Mouse (Mus musculus) heart, postnatal 0 days (tissue): ENCODE measurements around the gene A930004D18Rik. TPM values are rescaled to one million over a fixed set of nuclear protein-coding genes. Genes with fewer than 3 reads are reported as not detected.

Experiments
- ATAC-seq: fragments of 200-750 bp; cut with Nextera tagmentation; 2 replicates; pipeline ENCODE4 v1.8.0; 2017; ENCODE audit warnings: low read depth, moderate number of reproducible peaks, moderate library complexity; ENCODE audit not compliant: insufficient read depth
- DNase-seq: peaks from one replicate; pipeline ENCODE4 v3.0.0-alpha.2; 2016; ENCODE audit warnings: low spot score
- H3K27ac ChIP-seq: fragments of 300-500 bp; sonication (generic); 2 replicates; pipeline ENCODE4 v1.5.1; 2014; ENCODE audit warnings: low read depth, mild to moderate bottlenecking
- H3K27me3 ChIP-seq: fragments of 300-500 bp; sonication (generic); 2 replicates; pipeline ENCODE4 v1.6.1; 2014; ENCODE audit warnings: low read length, mixed read lengths; ENCODE audit not compliant: control insufficient read depth, insufficient read depth
- H3K36me3 ChIP-seq: fragments of 300-500 bp; sonication (generic); replicated peaks from 2 replicates; pipeline ENCODE4 v1.6.1; 2014; ENCODE audit warnings: low read length, mixed read lengths; ENCODE audit not compliant: control insufficient read depth, insufficient read depth
- H3K4me1 ChIP-seq: fragments of 300-500 bp; sonication (generic); 2 replicates; pipeline ENCODE4 v1.6.1; 2014; ENCODE audit warnings: antibody characterized with exemption; ENCODE audit not compliant: control insufficient read depth, insufficient read depth
- H3K4me2 ChIP-seq: fragments of 300-500 bp; sonication (generic); 2 replicates; pipeline ENCODE4 v1.6.1; 2014; ENCODE audit warnings: low read depth, mild to moderate bottlenecking, low read length, moderate library complexity
- H3K4me3 ChIP-seq: fragments of 300-500 bp; sonication (generic); 2 replicates; pipeline ENCODE4 v1.5.1; 2014; ENCODE audit warnings: low read depth, low read length
- H3K9ac ChIP-seq: fragments of 300-500 bp; sonication (generic); replicated peaks from 2 replicates; pipeline ENCODE4 v1.6.1; 2014; ENCODE audit warnings: low read depth, low read length, mixed read lengths
- H3K9me3 ChIP-seq: fragments of 300-500 bp; sonication (generic); replicated peaks from 2 replicates; pipeline ENCODE4 v1.6.1; 2016; ENCODE audit warnings: low read length; ENCODE audit not compliant: control insufficient read depth
- CTCF ChIP-seq: IDR thresholded peaks from 2 replicates; pipeline ENCODE4 v1.5.1; 2016; ENCODE audit warnings: antibody characterized with exemption, control low read depth, low read depth
- EP300 ChIP-seq: IDR thresholded peaks from 2 replicates; pipeline ENCODE4 v1.6.1; 2016; ENCODE audit warnings: antibody characterized with exemption, low read depth
- WGBS: fragments of 180-500 bp; shearing (Covaris S2); extraction: QIAGEN DNeasy Blood & Tissue Kit; methylation state at CpG from one replicate; pipeline ENCODE4 v1.1.7; 2014; 5-methylcytosine and 5-hydroxymethylcytosine counted together
- polyA plus RNA-seq: library from polyadenylated mRNA; unstranded; fragments of >200 nt; fragmentation: Nextera tagmentation; extraction: Ambion mirVana; gene quantifications from 2 replicates; pipeline ENCODE4 v1.2.1, GENCODE M21; 2015
- total RNA-seq: library from RNA; depleted of rRNA; stranded (reverse); fragments of >200 nt; gene quantifications from 2 replicates; pipeline ENCODE4 v1.2.3, GENCODE M21; 2014; ENCODE audit warnings: low replicate concordance

The A930004D18Rik gene
- total and polyA plus RNA-seq, 2 experiments from 2014 or later: 3.5 to 8.4 TPM

- ATAC-seq: no peak
- Histone ChIP-seq H3K27ac (no peak overlapping the region), H3K9me3 (no peaks in the 10 kb centered on the region)
These were observed 7.7 kb upstream of the A930004D18Rik start for GRCm38 (mm10) chr2:18045143-18045780.

GRCm38 (mm10) chr2:18041199-18041885, 3.8 kb upstream of the A930004D18Rik start:
- 49% methylated on average over 14 of the region's 14 CpGs for WGBS
- H3K27ac ChIP-seq: peak overlapping the region; percentile 30; the same call in 1 of the 2 replicates
- DNase-seq (peak; percentile 5), ATAC-seq (0 out of 2 replicates have a peak, but pooled peaks have one; percentile 37)
- H3K4me1 ChIP-seq: peaks cover 52% of the 10 kb centered on the region
- H3K36me3 ChIP-seq: no peaks in the 10 kb centered on the region
- 0 out of 2 replicates have a peak overlapping the region, but pooled peaks have one; percentile 4 for H3K9ac ChIP-seq
- no peaks in the 10 kb centered on the region for H3K27me3 ChIP-seq
- H3K4me2 ChIP-seq: 0 out of 2 replicates have a peak overlapping the region, but pooled peaks have one; percentile 18
- no peak overlapping the region for H3K4me3 ChIP-seq
- H3K9me3 ChIP-seq: no peaks in the 10 kb centered on the region
- TF ChIP-seq EP300: no peak
- no peak for TF ChIP-seq CTCF

More at GRCm38 (mm10) chr2:18045143-18045780, 7.7 kb upstream of the A930004D18Rik start:
- WGBS: 16% methylated on average over 7 of the region's 7 CpGs
- no peak for DNase-seq
- Histone ChIP-seq H3K4me3 (peak overlapping the region; percentile 95), H3K27me3 (no peaks in the 10 kb centered on the region), H3K4me2 (peak overlapping the region; percentile 78), H3K4me1 (peaks cover 51% of the 10 kb centered on the region), H3K36me3 (no peaks in the 10 kb centered on the region), H3K9ac (peak overlapping the region; percentile 97)
- TF ChIP-seq EP300: no peak
- no peak for TF ChIP-seq CTCF

- Histone ChIP-seq H3K4me1 (peaks cover 45% of the 10 kb centered on the region), H3K4me3 (no peak overlapping the region), H3K27me3 (no peaks in the 10 kb centered on the region), H3K27ac (no peak overlapping the region), H3K9ac (0 out of 2 replicates have a peak overlapping the region, but pooled peaks have one; percentile 4), H3K36me3 (no peaks in the 10 kb centered on the region), H3K9me3 (no peaks in the 10 kb centered on the region), H3K4me2 (no peak overlapping the region)
- TF ChIP-seq EP300 (no peak), CTCF (no peak)
- WGBS: 63% methylated on average over 27 of the region's 27 CpGs
- ATAC-seq (no peak), DNase-seq (no peak)
These were observed 3.0 kb upstream of the A930004D18Rik start for GRCm38 (mm10) chr2:18040347-18041160.

GRCm38 (mm10) chr2:18039566-18040290, 2.2 kb upstream of the A930004D18Rik start:
- DNase-seq: peak; percentile 11
- Histone ChIP-seq H3K9ac (peak overlapping the region; percentile 59), H3K4me2 (peak overlapping the region; percentile 56), H3K27ac (no peak overlapping the region), H3K4me3 (peak overlapping the region; percentile 12), H3K27me3 (no peaks in the 10 kb centered on the region), H3K36me3 (no peaks in the 10 kb centered on the region), H3K4me1 (peaks cover 37% of the 10 kb centered on the region), H3K9me3 (no peaks in the 10 kb centered on the region)
- TF ChIP-seq EP300: no peak
- no peak for TF ChIP-seq CTCF
- 28% methylated on average over 43 of the region's 46 CpGs for WGBS
- ATAC-seq: peak; percentile 58; the same call in 1 of the 2 replicates
